Mouse (Mus musculus): ENCODE measurements at regions not wholly inside any gene's neighbourhood (a gene's known extent, or its start where the extent isn't known, plus 50 kb on each side); places are given as distances from the start of the nearest gene placed in this dataset.

- no peak overlapping the region for H3K4me2 ChIP-seq
- no peak overlapping the region for H3K4me3 ChIP-seq
Observed at GRCm38 (mm10) chr5:127016467-127017060, 225.0 kb upstream of the Tmem132c start.

GRCm38 (mm10) chr5:127017971-127018370, 223.6 kb upstream of the Tmem132c start:
- Histone ChIP-seq H3K4me2 (no peak overlapping the region), H3K36me3 (no peaks in the 10 kb centered on the region), H3K9me3 (replicated peaks) (peaks cover 17% of the 10 kb centered on the region), H3K9ac (no peak overlapping the region), H3K27me3 (replicated peaks) (no peaks in the 10 kb centered on the region), H3K4me1 (no peaks in the 10 kb centered on the region), H3K27ac (no peak overlapping the region), H3K4me3 (no peak overlapping the region)
- 58% methylated on average over 4 of the region's 4 CpGs for WGBS (ENCODE audit: insufficient replicate concordance)
- ATAC-seq, result no peak

More at GRCm38 (mm10) chr5:127016467-127017060, 225.0 kb upstream of the Tmem132c start:
- 62% methylated on average over 4 of the region's 4 CpGs for WGBS (ENCODE audit: insufficient replicate concordance)
- no peak overlapping the region for H3K27ac ChIP-seq
- H3K27me3 ChIP-seq (replicated peaks), result no peaks in the 10 kb centered on the region
- H3K9ac ChIP-seq, result no peak overlapping the region
- H3K36me3 ChIP-seq, result no peaks in the 10 kb centered on the region
- ATAC-seq, result no peak
- H3K4me1 ChIP-seq, result no peaks in the 10 kb centered on the region
- H3K9me3 ChIP-seq (replicated peaks), result peaks cover 13% of the 10 kb centered on the region

- Histone ChIP-seq H3K4me1 (no peaks in the 10 kb centered on the region), H3K9me3 (replicated peaks) (no peaks in the 10 kb centered on the region; the same call in 1 of the 2 replicates), H3K4me2 (no peak overlapping the region), H3K27me3 (replicated peaks) (no peaks in the 10 kb centered on the region), H3K9ac (no peak overlapping the region), H3K4me3 (no peak overlapping the region), H3K27ac (no peak overlapping the region), H3K36me3 (no peaks in the 10 kb centered on the region)
- 49% methylated on average over 5 of the region's 5 CpGs for WGBS (ENCODE audit: insufficient replicate concordance)
- ATAC-seq, result no peak
Observed at GRCm38 (mm10) chr5:127036472-127036871, 205.1 kb upstream of the Tmem132c start.

GRCm38 (mm10) chr5:127057770-127058169, 183.8 kb upstream of the Tmem132c start:
- ATAC-seq, result no peak
- Histone ChIP-seq H3K9ac (no peak overlapping the region), H3K27ac (no peak overlapping the region), H3K4me1 (no peaks in the 10 kb centered on the region), H3K4me2 (no peak overlapping the region), H3K36me3 (no peaks in the 10 kb centered on the region), H3K27me3 (replicated peaks) (no peaks in the 10 kb centered on the region), H3K9me3 (replicated peaks) (no peaks in the 10 kb centered on the region), H3K4me3 (no peak overlapping the region)
- WGBS (ENCODE audit: insufficient replicate concordance), result 50% methylated on average over 4 of the region's 4 CpGs

- no peak for ATAC-seq
- Histone ChIP-seq H3K27me3 (replicated peaks) (no peaks in the 10 kb centered on the region), H3K4me1 (no peaks in the 10 kb centered on the region), H3K9me3 (replicated peaks) (no peaks in the 10 kb centered on the region; the same call in 1 of the 2 replicates), H3K36me3 (no peaks in the 10 kb centered on the region), H3K4me3 (no peak overlapping the region), H3K4me2 (no peak overlapping the region), H3K9ac (no peak overlapping the region), H3K27ac (no peak overlapping the region)
- WGBS (ENCODE audit: insufficient replicate concordance), result 49% methylated on average over 4 of the region's 4 CpGs
Observed at GRCm38 (mm10) chr5:127074327-127074726, 167.3 kb upstream of the Tmem132c start.

Measured in liver, embryonic 12.5 days (tissue).